Mouse (Mus musculus) CH12.LX (cell line): ENCODE results near the gene Unk. TPM values are rescaled to one million over a fixed set of nuclear protein-coding genes. Genes with fewer than 3 reads are reported as not detected.

Source experiments
- DNase-seq: peaks from one replicate; pipeline ENCODE4 v3.0.0-alpha.2; 2013; ENCODE audit errors: extremely low read depth
- H3K27ac ChIP-seq: 2 replicates; pipeline ENCODE4 v1.5.1; 2012; ENCODE audit warnings: low read depth, mild to moderate bottlenecking, control low read depth, moderate library complexity; ENCODE audit not compliant: insufficient read depth
- H3K27me3 ChIP-seq: replicated peaks from 2 replicates; pipeline ENCODE3; 2012; ENCODE audit warnings: inconsistent platforms
- H3K36me3 ChIP-seq, 2 experiments: replicated peaks in 1 of 2; 2 replicates each; pipeline versions ENCODE3 to v1.6.1; 2012; ENCODE audit warnings: inconsistent platforms in 1 of 2, low read length in 1 of 2, mild to moderate bottlenecking in 1 of 2, mixed read lengths in 1 of 2, moderate library complexity in 1 of 2; ENCODE audit not compliant: control insufficient read depth in 1 of 2, insufficient read depth in 1 of 2
- H3K4me1 ChIP-seq, 2 experiments: 2 replicates each; pipeline ENCODE4 v1.6.1; 2012; ENCODE audit warnings: inconsistent platforms in 1 of 2, moderate library complexity in 1 of 2; ENCODE audit not compliant: insufficient read depth in 2 of 2, control insufficient read depth in 1 of 2
- H3K4me2 ChIP-seq: 2 replicates; pipeline ENCODE4 v1.6.1; 2012; ENCODE audit warnings: low read depth, mild to moderate bottlenecking, control low read depth; ENCODE audit not compliant: poor library complexity, insufficient read depth, severe bottlenecking
- H3K4me3 ChIP-seq, 3 experiments: fragments of 150-350 bp in 1 of 3; sonication (generic) in 1 of 3; replicated peaks in 1 of 3; 2 replicates each; pipeline versions ENCODE3 to v1.5.1; 2011 to 2012; ENCODE audit warnings: low read depth in 2 of 3, low read length in 2 of 3, mild to moderate bottlenecking in 2 of 3, moderate library complexity in 2 of 3, control low read depth in 1 of 3, improper control_type of control experiment in 1 of 3, inconsistent platforms in 1 of 3, mixed read lengths in 1 of 3; ENCODE audit not compliant: poor library complexity in 1 of 3
- H3K79me2 ChIP-seq: replicated peaks from 2 replicates; pipeline ENCODE4 v1.6.1; 2012; ENCODE audit warnings: mild to moderate bottlenecking, moderate library complexity; ENCODE audit not compliant: control insufficient read depth, poor library complexity, insufficient read depth, severe bottlenecking; ENCODE audit errors: extremely low read depth
- H3K9ac ChIP-seq: 2 replicates; pipeline ENCODE4 v1.6.1; 2012; ENCODE audit warnings: low read depth, mild to moderate bottlenecking, control low read depth, moderate library complexity; ENCODE audit not compliant: insufficient read depth
- H3K9me3 ChIP-seq: replicated peaks from 2 replicates; pipeline ENCODE3; 2012; ENCODE audit warnings: low read length, inconsistent platforms, mixed read lengths
- CTCF ChIP-seq, 2 experiments: IDR thresholded peaks in 1 of 2; conservative IDR thresholded peaks in 1 of 2; 2 replicates each; pipeline ENCODE4 v1.5.1; 2011 to 2012; ENCODE audit warnings: low read depth in 2 of 2, low read length in 2 of 2, improper control_type of control experiment in 1 of 2, inconsistent platforms in 1 of 2, mild to moderate bottlenecking in 1 of 2, moderate library complexity in 1 of 2
- E2F4 ChIP-seq: IDR thresholded peaks from 2 replicates; pipeline ENCODE4 v1.6.1; 2011; ENCODE audit warnings: low read depth, low read length, improper control_type of control experiment; ENCODE audit not compliant: insufficient replicate concordance
- ELF1 ChIP-seq: IDR thresholded peaks from 2 replicates; pipeline ENCODE4 v1.6.1; 2014; ENCODE audit warnings: low read depth, mild to moderate bottlenecking, inconsistent platforms, low read length, improper control_type of control experiment
- ETS1 ChIP-seq: conservative IDR thresholded peaks from 2 replicates; pipeline ENCODE4 v1.6.1; 2012; ENCODE audit warnings: low read depth, mild to moderate bottlenecking, inconsistent platforms, low read length, improper control_type of control experiment, moderate library complexity
- GABPA ChIP-seq: IDR thresholded peaks from 2 replicates; pipeline ENCODE4 v1.6.1; 2012; ENCODE audit warnings: low read depth, low read length, improper control_type of control experiment, inconsistent platforms; ENCODE audit not compliant: insufficient replicate concordance
- JUND ChIP-seq: conservative IDR thresholded peaks from 2 replicates; pipeline ENCODE4 v1.6.1; 2011; ENCODE audit warnings: low read depth, low read length, improper control_type of control experiment
- MAX ChIP-seq: IDR thresholded peaks from 2 replicates; pipeline ENCODE4 v1.6.1; 2011; ENCODE audit warnings: low read length, improper control_type of control experiment
- MYC ChIP-seq: IDR thresholded peaks from 2 replicates; pipeline ENCODE4 v1.6.1; 2011; ENCODE audit warnings: low read depth, mild to moderate bottlenecking, improper control_type of control experiment, low read length
- PAX5 ChIP-seq: IDR thresholded peaks from 2 replicates; pipeline ENCODE4 v1.6.1; 2012; ENCODE audit warnings: low read length, inconsistent platforms, mixed read lengths
- POLR2AphosphoS2 ChIP-seq: IDR thresholded peaks from 2 replicates; pipeline ENCODE4 v1.6.1; 2011; ENCODE audit warnings: low read depth, low read length, improper control_type of control experiment
- SMC3 ChIP-seq: IDR thresholded peaks from 2 replicates; pipeline ENCODE4 v1.6.1; 2011; ENCODE audit warnings: low read depth, low read length, improper control_type of control experiment
- TBP ChIP-seq: conservative IDR thresholded peaks from 2 replicates; pipeline ENCODE4 v1.6.1; 2011; ENCODE audit warnings: low read depth, low read length, improper control_type of control experiment
- USF2 ChIP-seq: conservative IDR thresholded peaks from 2 replicates; pipeline ENCODE4 v1.6.1; 2011; ENCODE audit warnings: low read depth, low read length, improper control_type of control experiment
- dilution Hi-C: fragments of 300-500 bp; cut with MboI; formaldehyde crosslinking; loops from 2 replicates; pipeline ENCODE4 v1.14.3; 2020; ENCODE audit warnings: low sequenced_read_pairs; ENCODE audit not compliant: extremely low pct_unique_long_range_greater_than_20kb, extremely low pct_ligation_motif_present
- in situ Hi-C: fragments of 300-500 bp; cut with MboI; formaldehyde crosslinking; loops from 3 replicates; pipeline ENCODE4 v1.14.3; 2019; ENCODE audit warnings: low sequenced_read_pairs, low pct_ligation_motif_present, low pct_unique_long_range_greater_than_20kb, mixed read lengths
- polyA plus RNA-seq: library from polyadenylated mRNA; unstranded; fragments of >175 nt; gene quantifications from 2 replicates; pipeline ENCODE4 v1.2.1, GENCODE M21; 2012; ENCODE audit warnings: low read depth; ENCODE audit not compliant: insufficient read length
- total RNA-seq, 2 experiments: library from RNA; depleted of rRNA; stranded (reverse); fragments of 300-350 nt in 1 of 2; fragments of >200 nt in 1 of 2; gene quantifications; 2 replicates each; pipeline ENCODE4 v1.2.3; 2012 to 2014

The Unk gene
- total and polyA plus RNA-seq, 3 experiments, result 20.9 to 35.0 (median 24.7) TPM

DNA sequence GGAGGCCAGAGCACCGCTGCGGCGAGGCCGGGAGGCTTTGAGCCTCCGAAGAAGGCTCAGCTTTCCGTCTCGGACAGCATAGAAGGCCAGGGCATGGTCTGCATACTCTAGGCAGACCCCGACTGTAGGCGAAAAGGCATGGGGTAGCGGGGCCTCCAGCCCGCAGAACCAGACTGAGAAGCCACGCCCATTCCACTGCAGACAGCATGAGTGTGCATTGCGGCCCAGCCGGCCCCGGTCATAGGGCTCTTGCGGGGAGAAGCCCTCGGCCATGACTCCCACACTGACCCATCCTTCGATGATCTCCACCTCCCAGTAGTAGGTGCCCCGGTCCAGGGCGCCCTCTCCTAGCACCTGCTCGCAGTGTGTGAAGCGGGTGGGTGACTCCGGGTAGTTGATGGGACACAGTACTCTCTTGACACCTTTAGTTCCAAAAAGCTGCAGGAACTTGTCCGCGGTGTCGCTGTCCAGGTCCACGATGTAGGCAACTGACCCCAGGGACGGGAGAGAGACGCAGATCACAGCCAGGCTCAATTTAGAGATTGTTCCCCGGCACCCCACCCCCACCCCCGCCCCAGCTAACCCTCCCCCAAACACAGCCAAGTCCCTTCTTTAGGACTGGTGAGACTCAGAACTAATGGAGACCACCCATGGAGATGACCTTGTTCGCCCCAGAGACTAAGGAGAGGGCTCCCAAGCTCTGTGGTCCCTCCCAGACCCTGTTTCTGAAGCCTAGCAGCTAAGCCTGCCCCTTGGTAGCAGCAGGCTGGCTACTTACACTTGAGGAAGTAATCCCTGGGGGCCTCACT is 76.2 kb downstream of the Unk start:
- H3K4me1 ChIP-seq, result peaks cover 18 to 27% of the 10 kb centered on the region in 2 experiments
- no peaks in the 10 kb centered on the region for H3K79me2 ChIP-seq
- no peak overlapping the region for H3K27ac ChIP-seq
- H3K9me3 ChIP-seq, result peaks cover 12% of the 10 kb centered on the region
- H3K4me3 ChIP-seq, result no peak overlapping the region
- no peak overlapping the region for H3K9ac ChIP-seq
- no peak for DNase-seq
- H3K36me3 ChIP-seq, result no peaks in the 10 kb centered on the region
- dilution Hi-C loops (no loop called here), in situ Hi-C loops (no loop called here)
- no peak overlapping the region for H3K4me2 ChIP-seq
- no peaks in the 10 kb centered on the region for H3K27me3 ChIP-seq
- TF ChIP-seq JUND (no peak), POLR2AphosphoS2 (no peak), SMC3 (no peak), GABPA (no peak), TBP (no peak), ELF1 (no peak), ETS1 (no peak), MAX (no peak)

DNA sequence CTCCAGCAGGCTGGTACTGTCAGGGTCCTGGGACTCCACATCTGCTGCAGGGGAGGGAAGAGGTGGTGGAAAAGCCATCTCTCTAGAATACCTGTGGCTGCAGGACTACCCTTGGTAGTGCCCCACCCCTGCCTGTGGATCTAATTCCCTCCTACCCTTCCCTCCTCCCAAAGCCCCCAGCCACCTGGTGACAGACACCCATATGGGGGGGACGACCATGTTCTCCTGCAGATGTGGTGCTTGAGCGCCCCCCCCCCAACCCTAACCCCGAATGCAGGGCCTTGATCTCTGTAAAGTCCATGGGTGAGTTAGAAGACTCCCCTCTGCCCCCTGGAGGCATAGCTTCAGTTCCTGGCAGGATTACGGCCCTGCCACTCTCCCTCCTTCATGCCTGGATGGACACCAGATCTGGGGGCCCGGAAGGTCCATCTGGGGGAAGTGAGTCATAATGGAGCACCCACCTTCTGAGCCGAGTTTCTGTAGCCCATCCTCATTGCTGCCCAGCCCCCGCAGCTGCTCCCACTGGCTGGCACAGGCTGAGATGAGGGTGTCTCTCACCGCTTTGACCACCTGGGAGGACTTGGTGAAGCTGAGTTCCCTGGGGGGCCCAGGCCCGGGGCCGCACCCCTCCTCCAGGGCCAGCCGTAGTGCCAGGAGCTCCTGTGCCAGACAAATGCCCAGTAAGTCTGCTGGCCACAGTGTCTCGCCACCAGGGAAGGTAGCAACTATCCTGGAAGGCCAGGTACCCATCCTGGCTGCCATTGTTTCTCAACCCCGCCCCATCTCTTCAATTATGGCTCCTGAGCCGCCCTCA is 77.0 kb downstream of the Unk start:
- in situ Hi-C loops (no loop called here), dilution Hi-C loops (no loop called here)
- Histone ChIP-seq H3K36me3 (no peaks in the 10 kb centered on the region), H3K9ac (no peak overlapping the region), H3K79me2 (no peaks in the 10 kb centered on the region), H3K27me3 (no peaks in the 10 kb centered on the region), H3K9me3 (peaks cover 12% of the 10 kb centered on the region), H3K4me1 (peaks cover 18 to 27% of the 10 kb centered on the region in 2 experiments), H3K4me2 (no peak overlapping the region), H3K4me3 (no peak overlapping the region), H3K27ac (no peak overlapping the region)
- DNase-seq, result no peak
- TF ChIP-seq E2F4, result no peak
- TF ChIP-seq PAX5, result no peak
- TF ChIP-seq MYC, result no peak
- TF ChIP-seq ETS1, result no peak
- TF ChIP-seq USF2, result no peak
- TF ChIP-seq CTCF (conservative IDR thresholded peaks at IDR 0.05 in 1 of 2, IDR thresholded peaks at IDR 0.05 in 1 of 2; ENCODE audit: low read depth in 2 of 2, low read length in 2 of 2), result peak in 1 of 2 experiments; percentile 42; a peak in 2 of 4 replicates
